Mouse (Mus musculus) liver, postnatal 0 days (tissue): ENCODE data around the gene Rap1gds1.

ENCODE experiments used
- CTCF ChIP-seq: sonication (generic); IDR thresholded peaks from 2 replicates; pipeline ENCODE4 v1.5.1; 2016; ENCODE audit warnings: antibody characterized with exemption, low read depth
- EP300 ChIP-seq: IDR thresholded peaks from 2 replicates; pipeline ENCODE4 v1.6.1; 2016; ENCODE audit warnings: antibody characterized with exemption, low read depth, mild to moderate bottlenecking

- TF ChIP-seq CTCF = no peak
- TF ChIP-seq EP300 = no peak
These were observed 133.4 kb downstream of the Rap1gds1 start for GRCm38 (mm10) chr3:138941604-138942003.
